Mouse (Mus musculus): Measurements from ENCODE around the gene Nxph3.
"Not testable (repeated sequence)": the region's sequence is repeated elsewhere in the genome, so short reads cannot be mapped to it uniquely, and the experiment has no call there.

The Nxph3 gene

GRCm38 (mm10) chr11:95519299-95519698 is 4.9 kb upstream of the Nxph3 start:
- no peak for DNase-seq (ENCODE audit: low read depth, low spot score)

- no peak for DNase-seq (ENCODE audit: low read depth, low spot score)
Measured at GRCm38 (mm10) chr11:95517162-95517561, 2.8 kb upstream of the Nxph3 start.

GRCm38 (mm10) chr11:95516491-95516911 is 2.1 kb upstream of the Nxph3 start:
- DNase-seq (ENCODE audit: low read depth, low spot score), result no peak

GRCm38 (mm10) chr11:95515376-95516323 is 1.3 kb upstream of the Nxph3 start:
- no peak for DNase-seq (ENCODE audit: low read depth, low spot score)

- DNase-seq (ENCODE audit: low read depth, low spot score), result no peak
Measured at GRCm38 (mm10) chr11:95513461-95514297, 691 bp downstream of the Nxph3 start.

GRCm38 (mm10) chr11:95512383-95512782 is 2.0 kb downstream of the Nxph3 start:
- no peak for DNase-seq (ENCODE audit: low read depth, low spot score)

- DNase-seq (ENCODE audit: low read depth, low spot score), result no peak
Measured at GRCm38 (mm10) chr11:95511919-95512318, 2.5 kb downstream of the Nxph3 start.

- no peak for DNase-seq (ENCODE audit: low read depth, low spot score)
Measured at GRCm38 (mm10) chr11:95510631-95511030, 3.7 kb downstream of the Nxph3 start.

- DNase-seq (ENCODE audit: low read depth, low spot score), result no peak
Measured at GRCm38 (mm10) chr11:95509126-95509717, 5.1 kb downstream of the Nxph3 start.

GRCm38 (mm10) chr11:95508211-95508926 is 6.0 kb downstream of the Nxph3 start:
- no peak for DNase-seq (ENCODE audit: low read depth, low spot score)

- DNase-seq (ENCODE audit: low read depth, low spot score), result no peak
Measured at GRCm38 (mm10) chr11:95507785-95508184, 6.6 kb downstream of the Nxph3 start.

GRCm38 (mm10) chr11:95507041-95507716 is 7.2 kb downstream of the Nxph3 start:
- no peak for DNase-seq (ENCODE audit: low read depth, low spot score)

- no peak for DNase-seq (ENCODE audit: low read depth, low spot score)
Measured at GRCm38 (mm10) chr11:95504271-95504731, 10.1 kb downstream of the Nxph3 start.

GRCm38 (mm10) chr11:95503581-95504180 is 10.7 kb downstream of the Nxph3 start:
- DNase-seq (ENCODE audit: low read depth, low spot score), result no peak

- not testable (repeated sequence) for DNase-seq (ENCODE audit: low read depth, low spot score)
Measured at GRCm38 (mm10) chr11:95501826-95502225, 12.5 kb downstream of the Nxph3 start.

GRCm38 (mm10) chr11:95500836-95501235 is 13.5 kb downstream of the Nxph3 start:
- no peak for DNase-seq (ENCODE audit: low read depth, low spot score)

GRCm38 (mm10) chr11:95500412-95500811 is 14.0 kb downstream of the Nxph3 start:
- DNase-seq (ENCODE audit: low read depth, low spot score), result no peak

GRCm38 (mm10) chr11:95497921-95498320 is 16.4 kb downstream of the Nxph3 start:
- DNase-seq (ENCODE audit: low read depth, low spot score), result no peak

GRCm38 (mm10) chr11:95495883-95496282 is 18.5 kb downstream of the Nxph3 start:
- no peak for DNase-seq (ENCODE audit: low read depth, low spot score)

GRCm38 (mm10) chr11:95494374-95494773 is 20.0 kb downstream of the Nxph3 start:
- no peak for DNase-seq (ENCODE audit: low read depth, low spot score)

All from retina, adult 2 months (tissue).